Mouse (Mus musculus) neutrophil, adult 5-6 weeks (primary cell): Measurements from ENCODE around the gene Fars2. TPM values are rescaled to one million over a fixed set of nuclear protein-coding genes. Genes with fewer than 3 reads are reported as not detected.

Source experiments
- ATAC-seq: fragments of 151-379, 151-347 bp; 2 replicates; pipeline ENCODE4 v1.8.0; 2017; ENCODE audit warnings: mild to moderate bottlenecking, moderate TSS enrichment; ENCODE audit not compliant: insufficient number of reproducible peaks, poor library complexity, low FRiP score, severe bottlenecking; ENCODE audit errors: extremely low read depth
- total RNA-seq: library from RNA; stranded (forward); fragments of 200-1000 nt; gene quantifications from 2 replicates; pipeline ENCODE4 v1.2.3, GENCODE M21; 2017

The Fars2 gene
- total RNA-seq, 1 experiment from 2014 or later = 26.5 TPM

GRCm38 (mm10) chr13:36529467-36530039, 412.3 kb downstream of the Fars2 start:
- ATAC-seq = no peak

GRCm38 (mm10) chr13:36530852-36531251, 413.6 kb downstream of the Fars2 start:
- no peak for ATAC-seq

- ATAC-seq = no peak
These were observed 414.7 kb downstream of the Fars2 start for GRCm38 (mm10) chr13:36531893-36532292.

GRCm38 (mm10) chr13:36533071-36533470, 415.9 kb downstream of the Fars2 start:
- no peak for ATAC-seq

DNA sequence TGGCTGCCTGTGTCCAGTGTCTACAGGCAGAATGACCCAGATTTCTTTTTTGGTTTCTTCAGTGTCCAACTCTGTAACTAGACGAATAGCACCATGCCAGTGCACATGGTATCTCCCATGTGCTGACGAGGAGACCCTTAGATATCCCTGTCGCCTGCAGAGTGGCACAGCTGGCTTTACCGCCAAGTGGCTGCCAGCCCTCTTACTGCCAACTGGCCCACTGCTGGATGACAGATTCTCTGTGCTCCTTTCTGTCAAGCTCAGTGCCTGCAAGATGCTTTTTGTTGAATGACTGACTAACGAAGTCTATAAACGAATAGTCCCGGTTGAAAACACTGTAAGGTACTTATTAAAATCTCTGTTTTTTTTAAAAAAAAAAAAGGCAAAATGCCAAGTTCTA, 416.3 kb downstream of the Fars2 start:
- ATAC-seq = no peak

- ATAC-seq = no peak
These were observed 416.8 kb downstream of the Fars2 start for GRCm38 (mm10) chr13:36533966-36534540.

GRCm38 (mm10) chr13:36537580-36537979, 420.4 kb downstream of the Fars2 start:
- ATAC-seq = no peak

- no peak for ATAC-seq
These were observed 421.2 kb downstream of the Fars2 start for GRCm38 (mm10) chr13:36538385-36538784.

DNA sequence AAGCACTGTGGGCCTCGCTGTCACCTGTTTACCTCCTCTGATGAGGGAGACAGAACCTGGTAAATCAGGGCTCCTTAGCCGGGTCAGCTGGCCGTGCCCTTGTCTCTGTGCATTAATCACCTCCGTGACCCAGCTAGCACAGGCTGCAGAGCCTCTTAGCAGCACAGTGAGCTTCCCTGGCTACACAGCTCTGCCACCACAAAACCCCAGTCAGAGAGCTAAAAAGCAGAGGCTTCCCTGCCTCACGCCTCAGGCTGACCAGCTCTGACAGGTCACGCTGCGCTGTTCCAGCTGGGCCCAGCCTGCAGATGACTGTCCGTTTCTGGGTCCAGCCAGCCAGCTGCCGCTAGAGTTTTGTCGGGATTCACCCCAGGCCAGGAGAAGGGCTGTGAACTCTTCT, 423.0 kb downstream of the Fars2 start:
- ATAC-seq = no peak

- ATAC-seq = no peak
These were observed 424.1 kb downstream of the Fars2 start for GRCm38 (mm10) chr13:36541287-36541780.

GRCm38 (mm10) chr13:36550694-36551093, 433.5 kb downstream of the Fars2 start:
- ATAC-seq = no peak

DNA sequence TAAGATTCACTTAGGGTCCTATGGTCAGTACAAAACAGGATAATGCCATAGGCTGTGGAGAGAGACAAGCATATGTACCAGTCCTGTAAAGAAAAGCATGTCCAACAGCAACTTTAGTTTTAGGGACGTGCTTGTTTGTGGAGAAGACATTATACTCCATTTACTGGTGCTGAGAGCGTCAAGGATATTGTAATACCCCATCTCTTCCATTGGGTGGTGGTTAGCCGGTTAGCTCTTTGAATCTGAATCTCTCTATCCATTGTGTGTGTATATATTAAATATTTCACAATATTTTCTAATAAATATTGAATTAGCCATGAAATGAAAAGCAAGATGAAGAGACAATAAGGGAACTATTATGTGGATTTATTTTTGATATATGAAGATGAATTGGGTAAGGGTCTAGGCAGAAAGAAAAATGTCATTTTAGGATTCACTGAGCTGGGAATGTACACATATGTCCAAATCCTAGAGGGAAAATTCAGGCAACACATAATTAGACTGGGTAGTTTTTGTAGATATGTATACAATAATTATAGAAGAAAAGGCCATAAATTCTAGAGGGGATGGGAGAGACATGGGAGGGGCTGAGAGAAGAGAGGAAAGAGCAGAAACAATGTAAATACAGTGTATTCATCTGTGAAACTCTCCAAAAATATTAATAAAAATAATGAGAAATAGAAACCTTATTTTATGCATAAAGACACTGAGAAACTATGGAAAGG, 435.5 kb downstream of the Fars2 start:
- ATAC-seq = no peak

DNA sequence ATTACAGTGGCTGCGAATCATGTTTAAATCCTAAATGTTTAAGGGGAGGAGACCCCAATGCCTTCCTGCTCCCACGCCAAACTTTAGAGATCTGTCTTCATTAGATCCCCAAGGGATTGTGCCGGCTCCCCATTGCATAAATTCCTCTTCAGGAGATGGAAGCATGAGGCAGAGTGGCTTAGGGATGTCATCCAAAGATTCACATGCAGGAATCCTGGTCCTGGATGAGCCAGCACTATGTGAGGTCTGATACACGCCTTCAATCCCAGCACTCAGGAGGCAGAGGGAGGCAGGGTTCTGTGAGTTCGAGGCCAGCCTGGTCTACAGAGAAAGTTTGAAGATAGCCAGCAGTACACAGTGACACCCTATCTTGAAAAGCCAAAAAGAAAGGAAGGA, 436.0 kb downstream of the Fars2 start:
- no peak for ATAC-seq

DNA sequence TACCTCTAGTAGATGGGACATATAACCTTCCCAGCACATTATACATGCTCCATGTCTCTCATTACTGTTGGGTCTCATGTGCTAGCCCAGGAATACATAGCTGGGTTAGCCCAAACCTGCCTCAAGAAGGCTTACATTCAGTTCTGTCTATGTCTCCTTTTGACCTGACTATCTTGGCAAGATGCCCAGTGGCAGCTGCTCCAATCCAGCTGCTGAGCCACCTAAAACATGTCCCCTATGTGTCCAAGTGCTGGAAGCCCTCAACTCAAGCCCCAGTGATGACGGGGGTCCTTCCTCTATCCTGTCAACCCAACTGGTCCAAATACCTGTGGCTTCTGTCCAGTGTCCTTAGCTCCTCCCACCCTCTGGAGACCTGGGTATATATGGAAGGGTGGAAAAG, 437.5 kb downstream of the Fars2 start:
- no peak for ATAC-seq

DNA sequence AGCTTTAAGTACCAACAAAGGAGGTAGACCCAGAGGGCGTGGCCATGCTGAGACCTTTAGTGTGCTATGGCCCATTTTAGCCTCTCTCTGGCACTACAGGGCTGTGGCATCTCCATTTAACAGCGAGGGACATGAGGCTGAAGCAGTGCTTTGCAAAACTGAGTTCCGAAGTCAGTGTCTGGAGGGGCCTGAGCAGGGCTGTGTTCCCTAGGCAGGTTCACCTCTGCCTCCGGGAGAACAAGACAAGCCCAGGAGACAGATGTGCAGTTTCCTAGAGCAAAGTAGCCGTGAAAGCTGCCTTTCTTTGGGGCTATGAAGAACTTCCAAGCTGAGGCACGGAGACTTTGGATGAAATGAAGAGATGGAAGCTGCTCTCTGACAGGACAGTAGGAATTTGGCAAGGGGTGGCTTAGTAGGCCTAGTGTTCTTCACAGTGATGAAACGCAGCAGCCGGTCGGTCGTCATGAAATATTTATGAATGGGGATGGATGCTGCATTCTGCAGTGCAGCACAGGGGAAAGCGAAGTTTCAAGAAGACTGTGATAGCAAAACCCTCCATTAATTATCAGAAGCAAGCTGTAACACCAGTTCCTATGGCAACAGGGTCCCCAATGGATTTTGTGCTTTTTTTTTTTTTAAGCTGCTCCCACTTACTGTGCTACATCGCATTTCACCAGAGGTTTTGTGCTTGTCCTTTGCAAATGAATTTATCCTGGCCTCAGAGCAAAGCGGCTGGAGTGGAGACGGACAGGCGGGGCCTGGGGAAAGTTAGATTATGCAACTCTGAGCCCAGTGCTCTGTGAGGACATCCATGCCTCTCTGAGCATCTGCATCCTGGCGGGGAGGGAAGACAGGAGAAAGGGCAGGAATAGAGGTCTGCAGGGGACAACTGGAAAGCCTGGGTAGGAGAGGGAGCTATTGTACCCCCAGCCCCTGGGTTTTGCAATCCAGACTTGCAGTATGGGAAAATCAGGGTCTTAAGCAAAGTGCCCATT, 445.5 kb downstream of the Fars2 start:
- ATAC-seq = no peak

DNA sequence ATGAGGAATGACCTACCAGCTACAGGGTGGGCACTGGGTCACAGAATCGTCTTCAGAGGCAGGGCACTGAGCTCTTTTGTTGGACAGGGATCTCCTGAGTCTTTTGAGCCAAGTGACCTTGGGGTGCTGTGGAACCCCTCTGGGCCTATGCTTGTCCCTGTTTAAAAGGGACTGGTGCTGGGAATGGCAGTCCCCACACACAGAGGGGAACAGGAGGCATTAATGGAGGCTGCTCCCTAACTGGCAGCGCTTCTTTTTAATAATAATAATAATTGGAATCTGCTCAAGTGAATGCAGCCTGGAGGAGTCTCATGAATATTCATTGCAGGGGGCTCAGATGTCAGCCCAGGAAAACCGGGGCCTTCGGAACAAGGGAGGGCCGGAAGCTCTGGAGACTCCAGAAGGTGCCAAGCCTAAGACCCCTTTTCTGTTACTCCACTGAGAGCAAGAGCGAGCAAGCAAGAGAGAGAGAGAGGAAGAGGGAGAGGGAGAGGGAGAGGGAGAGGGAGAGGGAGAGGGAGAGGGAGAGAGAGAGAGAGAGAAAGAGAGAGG, 447.6 kb downstream of the Fars2 start:
- ATAC-seq = no peak

GRCm38 (mm10) chr13:36576781-36577180, 459.6 kb downstream of the Fars2 start:
- ATAC-seq = no peak

DNA sequence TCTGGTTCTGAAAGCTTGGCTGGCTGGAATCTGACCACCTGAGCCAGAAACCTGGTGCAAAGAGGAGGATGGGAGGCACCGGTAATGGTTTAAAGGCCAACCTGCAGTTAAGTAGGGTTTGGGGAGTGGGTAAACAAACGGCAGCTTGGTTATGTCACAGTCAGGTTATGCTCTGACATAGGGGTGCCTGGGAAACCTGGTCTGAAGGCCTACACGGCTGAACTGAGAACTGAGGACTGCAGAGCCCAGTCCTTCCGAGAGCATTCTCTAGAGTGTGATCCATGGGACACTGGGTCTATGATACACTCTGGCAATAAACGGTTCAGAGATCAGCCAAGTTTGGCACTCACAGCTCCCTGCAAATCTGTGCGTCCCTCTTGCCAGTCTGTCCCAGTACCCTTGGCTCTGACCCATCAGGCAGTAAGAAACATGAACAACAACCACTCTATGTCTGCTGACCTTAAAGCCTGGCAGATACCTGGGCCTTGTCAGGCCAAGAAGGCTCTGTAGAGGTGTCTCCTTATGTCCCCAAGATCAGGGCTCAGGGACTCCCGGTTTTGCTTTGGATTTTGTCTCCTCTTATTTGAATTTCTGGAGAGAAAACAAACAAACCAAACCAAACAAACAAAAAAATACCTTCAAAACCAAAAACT, 460.8 kb downstream of the Fars2 start:
- ATAC-seq = no peak
